Mouse (Mus musculus) large intestine, adult 2 months (tissue): Measurements from ENCODE around the gene Rab42. TPM values are rescaled to one million over a fixed set of nuclear protein-coding genes. Genes with fewer than 3 reads are reported as not detected.

Experiments used
- DNase-seq: peaks from one replicate; pipeline ENCODE4 v3.0.0-alpha.2; 2012; ENCODE audit warnings: low read depth, low spot score
- WGBS: fragments of 180-500 bp; shearing (Covaris S2); methylation state at CpG from one replicate; pipeline ENCODE4 v1.1.7; 2018; 5-methylcytosine and 5-hydroxymethylcytosine counted together
- polyA plus RNA-seq: library from polyadenylated mRNA; depleted of rRNA; stranded (reverse); fragments of >200 nt; gene quantifications from 2 replicates; pipeline ENCODE4 v1.2.3, GENCODE M21; 2012; rRNA removed

Rab42 gene
- 0.88 and 0.89 TPM in 2 replicates for polyA plus RNA-seq

- DNase-seq, result no peak
- 4% methylated on average over 31 of the region's 31 CpGs for WGBS
Measured at GRCm38 (mm10) chr4:132302939-132303479, at the start of gene Rab42. Gene Rab42 (minus strand): TSS chr4:132303385.

- DNase-seq, result no peak
- under 1% methylated on average over 14 of the region's 14 CpGs for WGBS
Measured at GRCm38 (mm10) chr4:132352739-132353138, 49.6 kb upstream of the Rab42 start.

GRCm38 (mm10) chr4:132351401-132351800 is 48.2 kb upstream of the Rab42 start:
- no peak for DNase-seq
- 21% methylated on average over 1 of the region's 1 CpGs for whole genome bisulfite sequencing

- DNase-seq, result no peak
Measured at GRCm38 (mm10) chr4:132350854-132351253, 47.7 kb upstream of the Rab42 start.

GRCm38 (mm10) chr4:132350123-132350740 is 47.0 kb upstream of the Rab42 start:
- WGBS, result 69% methylated on average over 2 of the region's 2 CpGs
- no peak for DNase-seq

More at GRCm38 (mm10) chr4:132350854-132351253, 47.7 kb upstream of the Rab42 start:
- 75% methylated on average over 3 of the region's 3 CpGs for WGBS

GRCm38 (mm10) chr4:132349495-132350122 is 46.4 kb upstream of the Rab42 start:
- 63% methylated on average over 3 of the region's 3 CpGs for WGBS
- DNase-seq, result no peak

GRCm38 (mm10) chr4:132346661-132347060 is 43.5 kb upstream of the Rab42 start:
- WGBS, result 13% methylated on average over 3 of the region's 3 CpGs
- no peak for DNase-seq

GRCm38 (mm10) chr4:132346261-132346660 is 43.1 kb upstream of the Rab42 start:
- WGBS, result 26% methylated on average over 4 of the region's 4 CpGs
- DNase-seq, result no peak

- DNase-seq, result no peak
- WGBS, result 20% methylated on average over 5 of the region's 5 CpGs
Measured at GRCm38 (mm10) chr4:132345843-132346212, 42.6 kb upstream of the Rab42 start.

GRCm38 (mm10) chr4:132345135-132345842 is 42.1 kb upstream of the Rab42 start:
- WGBS, result under 1% methylated on average over 83 of the region's 83 CpGs

GRCm38 (mm10) chr4:132344403-132345134 is 41.4 kb upstream of the Rab42 start:
- no peak for DNase-seq
- 3% methylated on average over 13 of the region's 13 CpGs for WGBS

More at GRCm38 (mm10) chr4:132345135-132345842, 42.1 kb upstream of the Rab42 start:
- DNase-seq, result no peak

GRCm38 (mm10) chr4:132341451-132341850 is 38.3 kb upstream of the Rab42 start:
- no peak for DNase-seq
- WGBS, result 70% methylated on average over 3 of the region's 3 CpGs

- 80% methylated on average over 13 of the region's 13 CpGs for WGBS
- DNase-seq, result no peak
Measured at GRCm38 (mm10) chr4:132338943-132339342, 35.8 kb upstream of the Rab42 start.

GRCm38 (mm10) chr4:132332880-132333279 is 29.7 kb upstream of the Rab42 start:
- no peak for DNase-seq

GRCm38 (mm10) chr4:132331960-132332359 is 28.8 kb upstream of the Rab42 start:
- WGBS, result 62% methylated on average over 3 of the region's 3 CpGs
- DNase-seq, result no peak

More at GRCm38 (mm10) chr4:132332880-132333279, 29.7 kb upstream of the Rab42 start:
- 75% methylated on average over 6 of the region's 6 CpGs for WGBS

- 3% methylated on average over 10 of the region's 10 CpGs for WGBS
- no peak for DNase-seq
Measured at GRCm38 (mm10) chr4:132329835-132330354, 26.7 kb upstream of the Rab42 start.

- under 1% methylated on average over 52 of the region's 52 CpGs for WGBS
- no peak for DNase-seq
Measured at GRCm38 (mm10) chr4:132329115-132329834, 26.1 kb upstream of the Rab42 start, which contains the start of gene Trnau1ap. Gene Trnau1ap (minus strand): TSS chr4:132329538.

- 62% methylated on average over 14 of the region's 14 CpGs for WGBS
- no peak for DNase-seq
Measured at GRCm38 (mm10) chr4:132328391-132328982, 25.3 kb upstream of the Rab42 start.
